Mouse (Mus musculus) MN1 (cell line): ENCODE data around the gene Spint2.
A peak's percentile ranks its signal among the peaks of the same experiment; 100 is the strongest.

Experiments used
- DNase-seq: peaks from one replicate; pipeline ENCODE4 v3.0.0-alpha.2; 2016; ENCODE audit warnings: low spot score

Spint2 gene

GRCm38 (mm10) chr7:29279261-29279660, 2.5 kb downstream of the Spint2 start:
- DNase-seq, result no peak

GRCm38 (mm10) chr7:29277510-29277909, 4.2 kb downstream of the Spint2 start:
- no peak for DNase-seq

- DNase-seq, result no peak
These were observed 5.0 kb downstream of the Spint2 start for GRCm38 (mm10) chr7:29276715-29277114.

GRCm38 (mm10) chr7:29271687-29272465, 9.8 kb downstream of the Spint2 start:
- peak; percentile 19 for DNase-seq

GRCm38 (mm10) chr7:29270445-29270844, 11.3 kb downstream of the Spint2 start:
- DNase-seq, result no peak

- DNase-seq, result no peak
These were observed 14.8 kb downstream of the Spint2 start for GRCm38 (mm10) chr7:29266931-29267330.

GRCm38 (mm10) chr7:29265636-29266035, 16.1 kb downstream of the Spint2 start:
- DNase-seq, result no peak

- DNase-seq, result no peak
These were observed 17.9 kb downstream of the Spint2 start for GRCm38 (mm10) chr7:29263831-29264230.

- no peak for DNase-seq
These were observed 19.6 kb downstream of the Spint2 start for GRCm38 (mm10) chr7:29262151-29262550.

- DNase-seq, result no peak
These were observed 21.7 kb downstream of the Spint2 start for GRCm38 (mm10) chr7:29259781-29260730.

GRCm38 (mm10) chr7:29257368-29257767, 24.3 kb downstream of the Spint2 start:
- DNase-seq, result no peak

- no peak for DNase-seq
These were observed 25.8 kb downstream of the Spint2 start for GRCm38 (mm10) chr7:29255875-29256274.

- no peak for DNase-seq
These were observed 27.9 kb downstream of the Spint2 start for GRCm38 (mm10) chr7:29253842-29254241.

GRCm38 (mm10) chr7:29251166-29251565, 30.5 kb downstream of the Spint2 start:
- no peak for DNase-seq

GRCm38 (mm10) chr7:29248261-29248841, 33.4 kb downstream of the Spint2 start, which contains the start of gene 2200002D01Rik:
2200002D01Rik (minus strand) TSS chr7:29248466.
- no peak for DNase-seq

- DNase-seq, result no peak
These were observed 34.0 kb downstream of the Spint2 start for GRCm38 (mm10) chr7:29247706-29248105.

GRCm38 (mm10) chr7:29247314-29247700, 34.4 kb downstream of the Spint2 start:
- DNase-seq, result peak; percentile 39

GRCm38 (mm10) chr7:29246619-29247313, 34.9 kb downstream of the Spint2 start:
- DNase-seq, result no peak

- DNase-seq, result no peak
These were observed 35.7 kb downstream of the Spint2 start for GRCm38 (mm10) chr7:29246015-29246414.

GRCm38 (mm10) chr7:29244732-29245416, 36.8 kb downstream of the Spint2 start:
- no peak for DNase-seq
